Mouse (Mus musculus) megakaryocyte, embryonic 14.5 days (primary cell): ENCODE data around the gene Gm20605.

ENCODE experiments used
- FLI1 ChIP-seq: IDR thresholded peaks from 2 replicates; pipeline ENCODE4 v1.6.1; 2012; ENCODE audit warnings: low read length, inconsistent platforms, mixed read lengths
- GATA1 ChIP-seq: IDR thresholded peaks from 3 replicates; pipeline ENCODE4 v1.6.1; 2012; ENCODE audit warnings: mixed read lengths, low read length, inconsistent platforms, borderline replicate concordance

DNA sequence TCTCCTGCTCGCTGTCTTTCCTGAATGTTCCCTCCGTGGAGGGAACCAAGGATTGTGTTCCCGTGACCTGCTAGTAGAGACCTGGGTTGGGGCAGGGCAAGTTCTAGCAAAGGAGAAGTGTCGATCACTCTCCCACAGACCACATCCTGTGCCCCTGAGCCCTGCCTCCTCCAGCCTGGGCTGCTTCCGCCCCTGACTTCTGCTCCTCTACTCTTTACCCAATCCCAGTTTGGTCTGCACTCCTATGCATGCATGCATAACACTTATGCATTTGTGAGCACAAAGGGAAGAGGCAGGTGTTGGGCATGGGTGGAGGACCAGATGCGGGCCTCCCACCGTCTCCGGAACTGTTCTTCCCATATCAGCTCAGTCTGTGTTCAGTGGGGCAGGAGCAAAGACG, 2.2 kb downstream of the Gm20605 start:
- TF ChIP-seq GATA1, result no peak
- TF ChIP-seq FLI1, result 0 out of 2 replicates have a peak, but pooled peaks have one; percentile 39
